Mouse (Mus musculus) B cell, adult (primary cell): ENCODE results near the gene Gm10283. TPM values are rescaled to one million over a fixed set of nuclear protein-coding genes. Genes with fewer than 3 reads are reported as not detected.

Experiments
- total RNA-seq: library from RNA; stranded (reverse); gene quantifications from 4 replicates; pipeline ENCODE4 v1.2.4, GENCODE M21; 2023; ENCODE audit not compliant: inconsistent age

The Gm10283 gene
- total RNA-seq: not detected in 4 replicates

GRCm38 (mm10) chr8:60503098-60503497 lies at the start of gene Gm10283:
Gene Gm10283, minus strand, starts transcription at chr8:60503198.

DNA sequence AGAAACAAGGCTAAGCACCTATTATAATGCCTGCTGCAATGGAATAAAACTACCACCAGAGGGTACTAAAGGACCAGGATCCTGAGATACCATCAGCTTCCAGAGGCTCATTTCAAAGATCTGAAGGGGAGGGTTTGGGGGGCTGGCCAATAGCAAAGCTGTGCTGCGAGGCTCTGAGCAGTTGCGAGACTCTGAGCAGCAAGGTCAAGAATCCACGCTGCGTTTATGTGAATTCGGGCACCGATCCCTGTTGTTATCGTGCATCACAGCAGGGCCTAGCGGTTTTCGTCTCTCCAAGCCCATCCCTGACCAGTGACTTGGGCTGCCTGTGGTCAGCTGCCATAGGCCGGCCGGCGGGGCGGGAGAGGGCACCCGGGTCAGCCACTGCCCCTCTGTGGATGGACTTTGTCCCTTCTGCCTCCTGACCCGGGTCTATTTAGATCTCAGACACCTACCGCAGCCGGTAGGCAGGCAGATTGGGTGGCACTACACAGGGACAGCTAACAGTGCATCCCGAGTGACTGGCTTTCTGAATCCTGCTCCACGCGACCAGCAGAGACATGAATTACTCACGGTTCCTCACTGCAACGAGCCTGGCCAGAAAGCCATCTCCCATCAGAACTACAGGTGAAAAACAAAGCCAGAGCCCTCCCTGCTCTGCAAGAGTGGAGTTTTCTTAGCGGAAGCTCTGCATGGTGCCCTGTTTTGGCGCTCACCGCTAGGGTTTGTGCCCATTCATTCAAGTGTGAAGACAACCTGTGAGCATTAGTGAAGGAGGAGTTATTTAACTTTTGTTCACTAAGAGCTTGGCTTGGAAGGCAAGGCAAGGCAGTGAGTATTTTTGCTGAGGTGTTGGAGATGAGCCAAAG lies 2.9 kb upstream of the Gm10283 start, which contains the start of gene Aadat:
Aadat (plus strand) TSS at position 280 of the 869 bp plus-strand sequence.

Other genes with a start within 250 kb of the Gm10283 start
- gene Aadat, start 2.7 kb upstream of the Gm10283 start, total RNA-seq: not detected in 4 replicates
- 0.09 TPM in 1 of 4 replicates, not detected in the others for gene Mfap3l, start 129.6 kb upstream of the Gm10283 start, total RNA-seq